Mouse (Mus musculus): ENCODE results near the gene Map1s.

- no peak for TF ChIP-seq CTCF (IDR thresholded peaks at IDR 0.05; ENCODE audit: control insufficient read depth, insufficient read depth, insufficient replicate concordance, low read depth, low read length)
- TF ChIP-seq POLR2A (IDR thresholded peaks at IDR 0.05; ENCODE audit: control insufficient read depth, low read depth, low read length), result no peak
Measured at GRCm38 (mm10) chr8:70892896-70893655, 12.7 kb upstream of the Map1s start.
